Comparison of ENCODE assay signal across 10 mouse cellular contexts in the genomic region with DNA sequence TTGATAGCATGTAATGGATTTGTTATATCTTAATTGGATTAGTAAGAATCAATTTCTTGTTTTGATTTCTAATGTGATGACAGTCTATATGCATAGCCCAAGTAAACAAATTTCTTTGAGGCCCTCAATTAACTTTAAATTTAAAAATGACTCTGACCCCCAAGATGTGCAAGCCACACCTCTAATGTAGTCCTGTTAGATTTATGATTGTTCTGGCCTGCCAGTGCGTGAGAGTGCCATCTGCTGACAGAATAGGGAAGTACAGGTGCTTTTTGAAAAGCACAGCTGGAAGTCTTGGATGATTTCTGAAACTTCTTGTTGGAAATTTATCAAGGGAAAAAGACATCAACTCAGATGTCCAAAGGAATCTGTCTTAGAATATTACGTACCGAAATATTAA.
A peak's percentile ranks its signal among the peaks of the same experiment; 100 is the strongest.
DNase-seq lines count a peak whose midpoint lies in the region; ATAC-seq and TF ChIP-seq lines count a peak whose summit lies in the region.
"Had no signal": no experiment of that assay in that cellular context is flagged by ENCODE, and none has a peak within 500 bp of the region (broad histone marks: within the 10 kb centered on the region; RNA-seq: fewer than 3 reads in every experiment).

No protein-coding gene starts in this region.

- H3K4me2 ChIP-seq in kidney, embryonic 15.5 days, result no peak overlapping the region
- no peak overlapping the region for H3K4me2 ChIP-seq in neural tube, embryonic 11.5 days (ENCODE audit: low read depth)
- H3K4me2 ChIP-seq in forebrain, embryonic 13.5 days, result no peak overlapping the region
- H3K4me2 ChIP-seq: embryonic facial prominence, embryonic 15.5 days; liver, embryonic 15.5 days had no signal

- H3K4me3 ChIP-seq in kidney, embryonic 15.5 days (replicated peaks), result no peak overlapping the region
- H3K4me3 ChIP-seq in ES-E14 (ENCODE audit: insufficient read depth in 1 of 2, low read depth in 1 of 2, low read length in 2 of 2, poor library complexity in 1 of 2, severe bottlenecking in 1 of 2), result no peak overlapping the region
- H3K4me3 ChIP-seq in neural tube, embryonic 11.5 days (ENCODE audit: low read depth, low read length), result no peak overlapping the region
- no peak overlapping the region for H3K4me3 ChIP-seq in forebrain, embryonic 13.5 days
- H3K4me3 ChIP-seq: embryonic facial prominence, embryonic 15.5 days; liver, embryonic 15.5 days had no signal

- H3K36me3 ChIP-seq in kidney, embryonic 15.5 days, result no peaks in the 10 kb centered on the region
- H3K36me3 ChIP-seq in ES-E14 (ENCODE audit: control insufficient read depth, insufficient read depth, low read length, poor library complexity, severe bottlenecking), result no peaks in the 10 kb centered on the region; the same call in 1 of the 2 replicates
- no peaks in the 10 kb centered on the region for H3K36me3 ChIP-seq in neural tube, embryonic 11.5 days (ENCODE audit: control insufficient read depth, insufficient read depth, low read length)
- no peaks in the 10 kb centered on the region for H3K36me3 ChIP-seq in forebrain, embryonic 13.5 days (ENCODE audit: poor library complexity, severe bottlenecking)
- H3K36me3 ChIP-seq: embryonic facial prominence, embryonic 15.5 days; liver, embryonic 15.5 days had no signal

- no peaks in the 10 kb centered on the region for H3K4me1 ChIP-seq in kidney, embryonic 15.5 days
- H3K4me1 ChIP-seq in ES-E14 (ENCODE audit: control insufficient read depth in 2 of 2, insufficient read depth in 2 of 2, low read length in 2 of 2, poor library complexity in 1 of 2), result peaks cover 2 to 6% of the 10 kb centered on the region in 2 experiments; a peak in 2 of 4 replicates
- no peaks in the 10 kb centered on the region; the same call in 1 of the 2 replicates for H3K4me1 ChIP-seq in neural tube, embryonic 11.5 days (ENCODE audit: control insufficient read depth, insufficient read depth, low read length)
- peaks cover 12% of the 10 kb centered on the region for H3K4me1 ChIP-seq in forebrain, embryonic 13.5 days
- H3K4me1 ChIP-seq: embryonic facial prominence, embryonic 15.5 days; liver, embryonic 15.5 days had no signal

- no peak for ATAC-seq in kidney, embryonic 15.5 days (replicated peaks; ENCODE audit: low FRiP score)
- no peak for ATAC-seq in neural tube, embryonic 11.5 days (ENCODE audit: insufficient read depth, low FRiP score, low TSS enrichment)
- no peak for ATAC-seq in forebrain, embryonic 13.5 days

- peak; percentile 57 for DNase-seq in kidney, adult 18-20 months
- DNase-seq in ES-E14 (ENCODE audit: low read depth, low spot score), result no peak
- peak; percentile 84 for DNase-seq in brain, adult 2 months (ENCODE audit: low read depth, low spot score)
- DNase-seq in fibroblast of lung, adult 2 months (ENCODE audit: low read depth), result peak; percentile 6
- peak; percentile 65 to 75 for DNase-seq in layer of hippocampus, postnatal 10 days (ENCODE audit: low spot score in 2 of 2)
- peak; percentile 59 for DNase-seq in neural tube, embryonic 11.5 days (ENCODE audit: low spot score)

- H3K9me3 ChIP-seq in kidney, embryonic 15.5 days (replicated peaks), result no peaks in the 10 kb centered on the region
- no peaks in the 10 kb centered on the region for H3K9me3 ChIP-seq in ES-E14 (ENCODE audit: control insufficient read depth, insufficient read depth, low read depth, low read length)
- no peaks in the 10 kb centered on the region for H3K9me3 ChIP-seq in neural tube, embryonic 11.5 days (ENCODE audit: control insufficient read depth, low read length)
- no peaks in the 10 kb centered on the region for H3K9me3 ChIP-seq in forebrain, embryonic 13.5 days (replicated peaks)
- H3K9me3 ChIP-seq: embryonic facial prominence, embryonic 15.5 days; liver, embryonic 15.5 days had no signal

- no peak overlapping the region for H3K27ac ChIP-seq in kidney, embryonic 15.5 days
- H3K27ac ChIP-seq in ES-E14 (ENCODE audit: insufficient read depth, low read depth, low read length, poor library complexity, severe bottlenecking), result no peak overlapping the region
- no peak overlapping the region for H3K27ac ChIP-seq in neural tube, embryonic 11.5 days (ENCODE audit: low read depth, low read length)
- no peak overlapping the region for H3K27ac ChIP-seq in forebrain, embryonic 13.5 days
- H3K27ac ChIP-seq: embryonic facial prominence, embryonic 15.5 days; liver, embryonic 15.5 days had no signal

- peaks cover 5% of the 10 kb centered on the region; the same call in 1 of the 2 replicates for H3K27me3 ChIP-seq in kidney, embryonic 15.5 days
- no peaks in the 10 kb centered on the region for H3K27me3 ChIP-seq in neural tube, embryonic 11.5 days (ENCODE audit: control insufficient read depth, insufficient read depth, low read length)
- no peaks in the 10 kb centered on the region; the same call in 1 of the 2 replicates for H3K27me3 ChIP-seq in forebrain, embryonic 13.5 days
- H3K27me3 ChIP-seq: embryonic facial prominence, embryonic 15.5 days; liver, embryonic 15.5 days had no signal

- 61% methylated on average over 3 of the region's 3 CpGs for WGBS in kidney, embryonic 15.5 days
- 62% methylated on average over 3 of the region's 3 CpGs for WGBS in neural tube, embryonic 11.5 days
- 62% methylated on average over 3 of the region's 3 CpGs for WGBS in forebrain, embryonic 13.5 days

- no peak overlapping the region for H3K9ac ChIP-seq in kidney, embryonic 15.5 days
- no peak overlapping the region for H3K9ac ChIP-seq in ES-E14 (ENCODE audit: insufficient read depth, low read depth, low read length, poor library complexity, severe bottlenecking)
- no peak overlapping the region for H3K9ac ChIP-seq in neural tube, embryonic 11.5 days (ENCODE audit: low read length)
- no peak overlapping the region for H3K9ac ChIP-seq in forebrain, embryonic 13.5 days
- H3K9ac ChIP-seq: embryonic facial prominence, embryonic 15.5 days; liver, embryonic 15.5 days had no signal

- in situ Hi-C loops in ES-E14 (cut with MboI; ENCODE audit: low sequenced_read_pairs in 2 of 2, unreplicated experiment in 2 of 2), result no loop called here

TF ChIP-seq in ES-E14, 5 proteins besides CTCF, POLR2A, EP300 and RAD21:
- TF ChIP-seq ZC3H11A (IDR thresholded peaks at IDR 0.05; ENCODE audit: borderline replicate concordance, low read depth, low read length) (peak; percentile 59), CHD2 (IDR thresholded peaks at IDR 0.05; ENCODE audit: low read depth, low read length) (no peak)
